Mouse (Mus musculus): ENCODE measurements at regions not wholly inside any gene's neighbourhood (a gene's known extent, or its start where the extent isn't known, plus 50 kb on each side); places are given as distances from the start of the nearest gene placed in this dataset.

- no peak overlapping the region for H3K27ac ChIP-seq (ENCODE audit: low read depth)
- no peak overlapping the region for H3K4me2 ChIP-seq
- no peak for TF ChIP-seq CTCF (IDR thresholded peaks at IDR 0.05; ENCODE audit: low read depth)
- ATAC-seq (ENCODE audit: insufficient read depth) (no peak), DNase-seq (no peak)
- 64% methylated on average over 1 of the region's 1 CpGs for WGBS
- H3K4me3 ChIP-seq (ENCODE audit: low read depth, low read length), result no peak overlapping the region
- H3K9ac ChIP-seq, result no peak overlapping the region
- no peaks in the 10 kb centered on the region for H3K36me3 ChIP-seq (ENCODE audit: insufficient read depth)
- no peaks in the 10 kb centered on the region for H3K9me3 ChIP-seq (ENCODE audit: low read depth, low read length)
- no peaks in the 10 kb centered on the region for H3K4me1 ChIP-seq (ENCODE audit: insufficient read depth)
- no peaks in the 10 kb centered on the region for H3K27me3 ChIP-seq (ENCODE audit: insufficient read depth, low read length)
Measured at GRCm38 (mm10) chr3:33498645-33499044, 301.0 kb upstream of the Ttc14 start.

GRCm38 (mm10) chr3:33508277-33508676 lies 291.4 kb upstream of the Ttc14 start:
- Histone ChIP-seq H3K9me3 (ENCODE audit: low read depth, low read length) (no peaks in the 10 kb centered on the region), H3K4me1 (ENCODE audit: insufficient read depth) (no peaks in the 10 kb centered on the region), H3K27ac (ENCODE audit: low read depth) (no peak overlapping the region), H3K4me3 (ENCODE audit: low read depth, low read length) (no peak overlapping the region), H3K27me3 (ENCODE audit: insufficient read depth, low read length) (no peaks in the 10 kb centered on the region), H3K36me3 (ENCODE audit: insufficient read depth) (no peaks in the 10 kb centered on the region), H3K9ac (no peak overlapping the region), H3K4me2 (no peak overlapping the region)
- no peak for DNase-seq
- 78% methylated on average over 2 of the region's 2 CpGs for WGBS
- ATAC-seq (ENCODE audit: insufficient read depth), result no peak
- TF ChIP-seq CTCF (IDR thresholded peaks at IDR 0.05; ENCODE audit: low read depth), result no peak

- H3K4me2 ChIP-seq, result no peak overlapping the region
- TF ChIP-seq CTCF (IDR thresholded peaks at IDR 0.05; ENCODE audit: low read depth), result no peak
- DNase-seq (no peak), ATAC-seq (ENCODE audit: insufficient read depth) (no peak)
- no peak overlapping the region for H3K9ac ChIP-seq
- H3K4me1 ChIP-seq (ENCODE audit: insufficient read depth), result no peaks in the 10 kb centered on the region
- no peaks in the 10 kb centered on the region for H3K27me3 ChIP-seq (ENCODE audit: insufficient read depth, low read length)
- no peak overlapping the region for H3K4me3 ChIP-seq (ENCODE audit: low read depth, low read length)
- no peak overlapping the region for H3K27ac ChIP-seq (ENCODE audit: low read depth)
- WGBS, result 91% methylated on average over 1 of the region's 1 CpGs
- H3K9me3 ChIP-seq (ENCODE audit: low read depth, low read length), result no peaks in the 10 kb centered on the region
- no peaks in the 10 kb centered on the region for H3K36me3 ChIP-seq (ENCODE audit: insufficient read depth)
Measured at GRCm38 (mm10) chr3:33544161-33544560, 255.5 kb upstream of the Ttc14 start.

- H3K9ac ChIP-seq, result no peak overlapping the region
- WGBS, result 80% methylated on average over 4 of the region's 4 CpGs
- no peak for TF ChIP-seq CTCF (IDR thresholded peaks at IDR 0.05; ENCODE audit: low read depth)
- no peak overlapping the region for H3K27ac ChIP-seq (ENCODE audit: low read depth)
- ATAC-seq (ENCODE audit: insufficient read depth) (no peak), DNase-seq (no peak)
- no peaks in the 10 kb centered on the region for H3K27me3 ChIP-seq (ENCODE audit: insufficient read depth, low read length)
- H3K36me3 ChIP-seq (ENCODE audit: insufficient read depth), result no peaks in the 10 kb centered on the region
- H3K4me1 ChIP-seq (ENCODE audit: insufficient read depth), result no peaks in the 10 kb centered on the region
- H3K4me2 ChIP-seq, result no peak overlapping the region
- H3K4me3 ChIP-seq (ENCODE audit: low read depth, low read length), result no peak overlapping the region
- no peaks in the 10 kb centered on the region for H3K9me3 ChIP-seq (ENCODE audit: low read depth, low read length)
Measured at GRCm38 (mm10) chr3:33562670-33563360, 236.8 kb upstream of the Ttc14 start.

GRCm38 (mm10) chr3:33580599-33580998 lies 219.0 kb upstream of the Ttc14 start:
- no peak overlapping the region for H3K27ac ChIP-seq (ENCODE audit: low read depth)
- no peaks in the 10 kb centered on the region for H3K27me3 ChIP-seq (ENCODE audit: insufficient read depth, low read length)
- H3K9ac ChIP-seq, result no peak overlapping the region
- WGBS, result 58% methylated on average over 1 of the region's 1 CpGs
- H3K36me3 ChIP-seq (ENCODE audit: insufficient read depth), result no peaks in the 10 kb centered on the region
- no peaks in the 10 kb centered on the region for H3K9me3 ChIP-seq (ENCODE audit: low read depth, low read length)
- H3K4me1 ChIP-seq (ENCODE audit: insufficient read depth), result no peaks in the 10 kb centered on the region
- TF ChIP-seq CTCF (IDR thresholded peaks at IDR 0.05; ENCODE audit: low read depth), result no peak
- no peak overlapping the region for H3K4me3 ChIP-seq (ENCODE audit: low read depth, low read length)
- no peak overlapping the region for H3K4me2 ChIP-seq
- ATAC-seq (ENCODE audit: insufficient read depth) (no peak), DNase-seq (no peak)

GRCm38 (mm10) chr3:33614206-33614605 lies 185.4 kb upstream of the Ttc14 start:
- H3K4me2 ChIP-seq, result no peak overlapping the region
- no peak for TF ChIP-seq CTCF (IDR thresholded peaks at IDR 0.05; ENCODE audit: low read depth)
- no peaks in the 10 kb centered on the region for H3K27me3 ChIP-seq (ENCODE audit: insufficient read depth, low read length)
- no peak overlapping the region for H3K9ac ChIP-seq
- DNase-seq (no peak), ATAC-seq (ENCODE audit: insufficient read depth) (no peak)
- H3K4me1 ChIP-seq (ENCODE audit: insufficient read depth), result no peaks in the 10 kb centered on the region
- H3K4me3 ChIP-seq (ENCODE audit: low read depth, low read length), result no peak overlapping the region
- no peaks in the 10 kb centered on the region for H3K9me3 ChIP-seq (ENCODE audit: low read depth, low read length)
- H3K27ac ChIP-seq (ENCODE audit: low read depth), result no peak overlapping the region
- H3K36me3 ChIP-seq (ENCODE audit: insufficient read depth), result no peaks in the 10 kb centered on the region

GRCm38 (mm10) chr3:33616871-33617270 lies 182.8 kb upstream of the Ttc14 start:
- no peak overlapping the region for H3K4me3 ChIP-seq (ENCODE audit: low read depth, low read length)
- H3K9me3 ChIP-seq (ENCODE audit: low read depth, low read length), result no peaks in the 10 kb centered on the region
- no peak for TF ChIP-seq CTCF (IDR thresholded peaks at IDR 0.05; ENCODE audit: low read depth)
- DNase-seq (no peak), ATAC-seq (ENCODE audit: insufficient read depth) (no peak)
- H3K9ac ChIP-seq, result no peak overlapping the region
- no peak overlapping the region for H3K27ac ChIP-seq (ENCODE audit: low read depth)
- H3K36me3 ChIP-seq (ENCODE audit: insufficient read depth), result no peaks in the 10 kb centered on the region
- H3K27me3 ChIP-seq (ENCODE audit: insufficient read depth, low read length), result no peaks in the 10 kb centered on the region
- no peak overlapping the region for H3K4me2 ChIP-seq
- WGBS, result 88% methylated on average over 1 of the region's 1 CpGs
- H3K4me1 ChIP-seq (ENCODE audit: insufficient read depth), result no peaks in the 10 kb centered on the region
